Mouse (Mus musculus): ENCODE measurements around the gene Glis3. TPM values are rescaled to one million over a fixed set of nuclear protein-coding genes. Genes with fewer than 3 reads are reported as not detected.

Gene Glis3
- polyA plus RNA-seq, 1 experiment from 2014 or later, result 2.6 TPM

DNA sequence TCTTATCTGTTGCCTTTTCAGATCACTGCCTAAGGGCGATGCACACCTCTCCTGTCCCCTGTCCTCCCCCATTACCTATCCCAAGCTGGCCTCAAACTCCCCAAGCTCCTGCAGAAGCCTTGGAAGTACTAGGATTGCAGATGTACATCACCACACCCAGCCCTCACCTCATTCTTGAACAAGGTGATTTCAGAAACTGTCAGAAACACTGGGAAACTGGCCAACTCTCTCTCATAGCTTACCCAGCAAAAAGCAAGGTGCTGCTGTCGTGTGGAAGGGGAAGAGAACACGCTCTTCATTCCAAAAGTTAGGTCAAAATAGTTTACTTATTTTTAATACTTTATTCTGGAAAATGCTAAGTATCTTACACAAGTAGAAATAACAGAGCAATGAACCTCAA, 160.6 kb downstream of the Glis3 start:
- Histone ChIP-seq H3K27ac (no peak overlapping the region), H3K36me3 (no peaks in the 10 kb centered on the region), H3K4me3 (no peak overlapping the region), H3K9ac (no peak overlapping the region), H3K4me1 (0 out of 2 replicates have a peak, but pooled peaks cover 5% of the 10 kb centered on the region), H3K9me3 (replicated peaks) (no peaks in the 10 kb centered on the region), H3K27me3 (no peaks in the 10 kb centered on the region), H3K4me2 (replicated peaks) (no peak overlapping the region)
- no peak for ATAC-seq (ENCODE audit: low FRiP score)
- 87% methylated on average over 3 of the region's 3 CpGs for WGBS

DNA sequence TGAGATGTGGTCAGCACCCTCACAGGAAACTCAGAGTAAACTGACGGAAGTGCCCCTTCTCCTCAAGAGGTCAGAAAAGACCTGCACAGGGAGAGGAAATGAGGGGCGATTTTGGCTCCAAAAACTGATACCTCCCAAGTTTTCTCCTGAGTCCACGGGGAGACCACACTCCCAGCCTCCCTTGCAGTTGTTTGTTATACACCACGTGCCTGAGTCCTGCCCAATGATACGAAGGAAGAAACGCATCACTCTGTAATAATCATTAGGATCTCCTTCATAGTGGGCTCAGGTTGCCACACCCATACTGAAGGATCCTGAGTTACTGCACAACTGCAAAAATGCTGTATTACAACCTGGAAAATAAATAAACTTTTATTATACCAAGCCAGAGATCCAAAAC, 161.0 kb downstream of the Glis3 start:
- Histone ChIP-seq H3K27me3 (no peaks in the 10 kb centered on the region), H3K9ac (no peak overlapping the region), H3K4me1 (0 out of 2 replicates have a peak, but pooled peaks cover 5% of the 10 kb centered on the region), H3K4me3 (no peak overlapping the region), H3K36me3 (no peaks in the 10 kb centered on the region), H3K4me2 (replicated peaks) (no peak overlapping the region), H3K27ac (no peak overlapping the region), H3K9me3 (replicated peaks) (no peaks in the 10 kb centered on the region)
- 83% methylated on average over 6 of the region's 6 CpGs for WGBS
- ATAC-seq (ENCODE audit: low FRiP score), result no peak

DNA sequence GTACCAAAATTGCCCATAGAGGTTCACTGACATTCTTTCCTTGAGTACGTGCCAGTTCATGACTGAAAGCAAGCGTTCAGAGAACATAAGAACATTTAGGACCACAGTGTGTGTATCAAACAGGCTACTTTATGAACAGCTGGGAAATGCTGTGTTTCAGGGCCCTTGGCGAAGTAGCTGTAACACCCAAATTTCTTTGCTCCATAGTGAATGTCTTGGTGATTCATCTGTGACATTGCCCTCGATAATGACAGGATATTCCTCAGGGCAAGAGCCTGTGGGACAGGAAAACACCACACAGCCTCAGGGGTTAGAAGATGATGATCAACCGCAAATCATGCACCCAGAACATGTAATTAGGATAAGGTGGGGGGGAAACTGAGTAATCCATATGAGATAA, 161.6 kb downstream of the Glis3 start:
- 82% methylated on average over 5 of the region's 5 CpGs for WGBS
- Histone ChIP-seq H3K4me1 (0 out of 2 replicates have a peak, but pooled peaks cover 5% of the 10 kb centered on the region), H3K4me2 (replicated peaks) (no peak overlapping the region), H3K27me3 (no peaks in the 10 kb centered on the region), H3K27ac (no peak overlapping the region), H3K9me3 (replicated peaks) (no peaks in the 10 kb centered on the region), H3K36me3 (no peaks in the 10 kb centered on the region), H3K4me3 (no peak overlapping the region), H3K9ac (no peak overlapping the region)
- ATAC-seq (ENCODE audit: low FRiP score), result no peak

- H3K27me3 ChIP-seq, result no peaks in the 10 kb centered on the region
- ATAC-seq (ENCODE audit: low FRiP score), result no peak
- no peak overlapping the region for H3K4me3 ChIP-seq
- 0 out of 2 replicates have a peak, but pooled peaks cover 5% of the 10 kb centered on the region for H3K4me1 ChIP-seq
- H3K27ac ChIP-seq, result no peak overlapping the region
- no peaks in the 10 kb centered on the region for H3K9me3 ChIP-seq (replicated peaks)
- 45% methylated on average over 9 of the region's 9 CpGs for WGBS
- H3K36me3 ChIP-seq, result no peaks in the 10 kb centered on the region
- no peak overlapping the region for H3K9ac ChIP-seq
- H3K4me2 ChIP-seq (replicated peaks), result no peak overlapping the region
Observed at GRCm38 (mm10) chr19:28517464-28518080, 162.3 kb downstream of the Glis3 start.

DNA sequence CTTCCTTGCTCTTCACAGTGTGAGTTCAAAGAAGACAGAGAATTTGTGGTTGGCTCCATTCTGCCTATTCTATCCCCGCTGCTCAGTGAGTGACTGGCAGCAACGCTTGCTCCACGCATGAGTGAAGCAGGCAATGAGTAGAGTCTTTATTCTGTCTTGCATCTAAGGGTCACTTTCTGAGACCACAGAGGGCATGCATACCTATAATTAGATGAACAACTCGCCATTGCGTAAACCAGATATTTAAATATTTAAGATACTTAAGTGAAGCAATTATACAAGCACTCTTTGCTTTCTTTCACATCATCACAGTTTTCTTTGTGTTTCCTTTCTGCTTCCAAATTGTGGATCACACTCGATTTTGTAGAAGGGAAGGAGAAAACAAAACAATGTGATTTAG, 163.4 kb downstream of the Glis3 start:
- Histone ChIP-seq H3K36me3 (no peaks in the 10 kb centered on the region), H3K4me3 (no peak overlapping the region), H3K27ac (no peak overlapping the region), H3K4me1 (0 out of 2 replicates have a peak, but pooled peaks cover 5% of the 10 kb centered on the region), H3K9ac (no peak overlapping the region), H3K9me3 (replicated peaks) (no peaks in the 10 kb centered on the region), H3K27me3 (no peaks in the 10 kb centered on the region), H3K4me2 (replicated peaks) (no peak overlapping the region)
- WGBS, result 57% methylated on average over 6 of the region's 6 CpGs
- no peak for ATAC-seq (ENCODE audit: low FRiP score)

DNA sequence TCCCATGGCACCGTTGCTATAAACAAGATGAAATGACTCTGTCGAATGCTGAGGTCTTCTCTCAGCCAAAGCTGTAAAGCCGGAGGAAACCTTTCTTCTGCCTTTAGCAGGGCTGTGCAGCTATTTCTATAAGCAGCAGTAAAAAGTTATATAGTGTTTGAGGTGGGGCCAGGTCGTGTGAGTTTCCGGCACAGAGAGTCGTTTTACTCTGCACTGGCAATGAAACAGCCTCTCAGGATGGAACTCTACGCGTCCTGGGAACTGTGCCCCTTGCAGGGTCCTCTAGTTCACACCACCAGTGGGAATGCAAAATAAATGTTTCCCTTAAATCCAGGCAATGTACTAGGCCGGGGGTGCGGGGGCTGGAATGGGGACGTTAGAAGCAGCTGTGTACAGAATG, 167.4 kb downstream of the Glis3 start:
- no peak overlapping the region for H3K27ac ChIP-seq
- no peaks in the 10 kb centered on the region for H3K36me3 ChIP-seq
- no peak overlapping the region for H3K4me3 ChIP-seq
- no peak overlapping the region for H3K4me2 ChIP-seq (replicated peaks)
- H3K27me3 ChIP-seq, result no peaks in the 10 kb centered on the region
- WGBS, result 80% methylated on average over 11 of the region's 11 CpGs
- 0 out of 2 replicates have a peak, but pooled peaks cover 2% of the 10 kb centered on the region for H3K4me1 ChIP-seq
- no peaks in the 10 kb centered on the region for H3K9me3 ChIP-seq (replicated peaks)
- no peak overlapping the region for H3K9ac ChIP-seq
- no peak for ATAC-seq (ENCODE audit: low FRiP score)

GRCm38 (mm10) chr19:28511910-28512309, 168.0 kb downstream of the Glis3 start:
- H3K4me3 ChIP-seq, result no peak overlapping the region
- no peaks in the 10 kb centered on the region for H3K9me3 ChIP-seq (replicated peaks)
- no peak for ATAC-seq (ENCODE audit: low FRiP score)
- H3K4me2 ChIP-seq (replicated peaks), result no peak overlapping the region
- 93% methylated on average over 1 of the region's 1 CpGs for WGBS
- no peaks in the 10 kb centered on the region for H3K27me3 ChIP-seq
- no peak overlapping the region for H3K27ac ChIP-seq
- H3K36me3 ChIP-seq, result no peaks in the 10 kb centered on the region
- H3K4me1 ChIP-seq, result no peaks in the 10 kb centered on the region
- H3K9ac ChIP-seq, result no peak overlapping the region

GRCm38 (mm10) chr19:28505376-28505775, 174.5 kb downstream of the Glis3 start:
- no peak overlapping the region for H3K4me2 ChIP-seq (replicated peaks)
- H3K4me1 ChIP-seq, result no peaks in the 10 kb centered on the region
- no peak overlapping the region for H3K4me3 ChIP-seq
- no peaks in the 10 kb centered on the region for H3K9me3 ChIP-seq (replicated peaks)
- no peak for ATAC-seq (ENCODE audit: low FRiP score)
- H3K27me3 ChIP-seq, result no peaks in the 10 kb centered on the region
- H3K36me3 ChIP-seq, result no peaks in the 10 kb centered on the region
- no peak overlapping the region for H3K27ac ChIP-seq
- H3K9ac ChIP-seq, result no peak overlapping the region
- WGBS, result 58% methylated on average over 6 of the region's 6 CpGs

GRCm38 (mm10) chr19:28503011-28503410, 176.9 kb downstream of the Glis3 start:
- H3K4me1 ChIP-seq, result no peaks in the 10 kb centered on the region

GRCm38 (mm10) chr19:28500975-28501374, 178.9 kb downstream of the Glis3 start:
- Histone ChIP-seq H3K27ac (no peak overlapping the region), H3K9me3 (replicated peaks) (no peaks in the 10 kb centered on the region), H3K9ac (no peak overlapping the region), H3K27me3 (no peaks in the 10 kb centered on the region), H3K4me1 (no peaks in the 10 kb centered on the region), H3K4me2 (replicated peaks) (no peak overlapping the region), H3K4me3 (no peak overlapping the region), H3K36me3 (no peaks in the 10 kb centered on the region)
- WGBS, result 67% methylated on average over 9 of the region's 9 CpGs
- ATAC-seq (ENCODE audit: low FRiP score), result no peak

More at GRCm38 (mm10) chr19:28503011-28503410, 176.9 kb downstream of the Glis3 start:
- Histone ChIP-seq H3K4me3 (no peak overlapping the region), H3K9me3 (replicated peaks) (no peaks in the 10 kb centered on the region), H3K36me3 (no peaks in the 10 kb centered on the region), H3K27me3 (no peaks in the 10 kb centered on the region), H3K27ac (no peak overlapping the region), H3K4me2 (replicated peaks) (no peak overlapping the region), H3K9ac (no peak overlapping the region)
- ATAC-seq (ENCODE audit: low FRiP score), result no peak
- 77% methylated on average over 12 of the region's 12 CpGs for WGBS

DNA sequence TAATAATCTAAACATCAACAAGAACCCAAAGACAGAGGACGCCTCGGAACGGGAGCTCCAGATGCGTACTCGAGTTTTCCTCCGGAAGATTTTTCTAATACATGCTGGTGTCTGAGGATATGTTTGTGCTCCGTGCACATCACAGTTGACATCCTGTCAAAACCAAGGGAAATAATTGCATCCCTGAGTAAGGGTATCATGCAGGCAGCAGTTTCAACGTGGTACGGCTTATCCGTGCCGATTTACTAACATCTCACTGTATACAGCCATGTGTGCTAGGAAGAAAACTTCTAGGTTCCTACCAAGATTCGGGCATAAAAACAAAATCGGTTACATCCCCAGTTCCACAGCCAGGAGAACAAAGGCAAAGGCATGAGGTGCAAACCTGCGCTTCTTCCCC, 179.4 kb downstream of the Glis3 start:
- H3K4me1 ChIP-seq, result no peaks in the 10 kb centered on the region
- WGBS, result 93% methylated on average over 14 of the region's 14 CpGs
- no peaks in the 10 kb centered on the region for H3K9me3 ChIP-seq (replicated peaks)
- H3K4me3 ChIP-seq, result no peak overlapping the region
- H3K27ac ChIP-seq, result no peak overlapping the region
- H3K36me3 ChIP-seq, result no peaks in the 10 kb centered on the region
- H3K4me2 ChIP-seq (replicated peaks), result no peak overlapping the region
- H3K27me3 ChIP-seq, result no peaks in the 10 kb centered on the region
- no peak overlapping the region for H3K9ac ChIP-seq
- no peak for ATAC-seq (ENCODE audit: low FRiP score)

DNA sequence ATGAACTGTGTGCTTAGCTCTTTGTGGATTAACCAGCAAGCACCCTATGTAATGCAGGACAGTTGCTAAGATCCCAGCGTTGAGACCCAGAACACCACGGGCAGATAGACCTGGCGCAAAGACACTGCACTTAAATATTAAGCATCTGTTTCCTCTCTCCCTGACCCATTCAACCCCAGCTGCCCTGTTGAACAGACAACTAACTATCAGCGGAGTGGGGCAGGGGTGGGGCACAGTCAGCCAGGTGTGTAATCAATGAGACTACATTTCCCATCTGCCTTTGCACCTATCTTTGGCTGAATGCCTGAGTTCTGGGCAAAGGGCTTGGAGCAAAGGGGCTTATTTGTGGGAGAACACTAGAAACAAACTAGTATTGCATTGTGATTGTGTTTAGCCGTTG, 180.1 kb downstream of the Glis3 start:
- Histone ChIP-seq H3K9me3 (replicated peaks) (no peaks in the 10 kb centered on the region), H3K27ac (no peak overlapping the region), H3K36me3 (no peaks in the 10 kb centered on the region), H3K9ac (no peak overlapping the region), H3K4me2 (replicated peaks) (no peak overlapping the region), H3K4me1 (no peaks in the 10 kb centered on the region), H3K27me3 (no peaks in the 10 kb centered on the region), H3K4me3 (no peak overlapping the region)
- no peak for ATAC-seq (ENCODE audit: low FRiP score)
- WGBS, result 90% methylated on average over 5 of the region's 5 CpGs

DNA sequence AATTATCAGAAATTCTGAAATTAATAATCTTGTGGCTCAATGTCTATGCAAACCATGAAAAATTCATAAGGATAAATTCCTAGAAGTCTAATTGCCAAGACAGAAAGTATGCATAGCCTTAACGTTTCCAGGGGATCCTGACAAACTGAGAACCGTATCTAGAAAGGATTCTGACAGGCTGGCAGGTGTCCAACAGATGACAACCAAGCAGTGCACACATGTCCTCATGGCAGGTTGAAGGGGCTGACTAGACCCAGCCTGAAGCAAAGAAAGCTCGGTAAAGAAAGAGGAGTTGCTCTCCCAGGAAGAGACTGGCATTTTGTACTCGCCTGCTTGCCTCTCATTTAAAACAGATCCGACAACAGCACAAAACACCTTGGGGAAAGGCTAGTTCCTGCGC, 184.0 kb downstream of the Glis3 start:
- ATAC-seq (ENCODE audit: low FRiP score), result no peak
- no peaks in the 10 kb centered on the region for H3K36me3 ChIP-seq
- 77% methylated on average over 6 of the region's 6 CpGs for WGBS
- no peak overlapping the region for H3K27ac ChIP-seq
- no peak overlapping the region for H3K4me3 ChIP-seq
- H3K27me3 ChIP-seq, result no peaks in the 10 kb centered on the region
- no peaks in the 10 kb centered on the region for H3K9me3 ChIP-seq (replicated peaks)
- H3K4me2 ChIP-seq (replicated peaks), result no peak overlapping the region
- no peaks in the 10 kb centered on the region for H3K4me1 ChIP-seq
- H3K9ac ChIP-seq, result no peak overlapping the region

All from hindbrain, embryonic 12.5 days (tissue).